Mouse (Mus musculus) ES-E14 (cell line): ENCODE data around the gene Fndc3b.

ENCODE experiments used
- HCFC1 ChIP-seq: IDR thresholded peaks from 2 replicates; pipeline ENCODE4 v1.6.1; 2012; ENCODE audit warnings: low read length, inconsistent platforms, borderline replicate concordance; ENCODE audit not compliant: insufficient read depth
- MAFK ChIP-seq: IDR thresholded peaks from 2 replicates; pipeline ENCODE4 v1.6.1; 2014; ENCODE audit warnings: mild to moderate bottlenecking, low read depth, low read length, inconsistent platforms; ENCODE audit not compliant: insufficient read depth
- ZNF384 ChIP-seq: IDR thresholded peaks from 2 replicates; pipeline ENCODE4 v1.6.1; 2012; ENCODE audit warnings: low read depth, low read length, inconsistent platforms

DNA sequence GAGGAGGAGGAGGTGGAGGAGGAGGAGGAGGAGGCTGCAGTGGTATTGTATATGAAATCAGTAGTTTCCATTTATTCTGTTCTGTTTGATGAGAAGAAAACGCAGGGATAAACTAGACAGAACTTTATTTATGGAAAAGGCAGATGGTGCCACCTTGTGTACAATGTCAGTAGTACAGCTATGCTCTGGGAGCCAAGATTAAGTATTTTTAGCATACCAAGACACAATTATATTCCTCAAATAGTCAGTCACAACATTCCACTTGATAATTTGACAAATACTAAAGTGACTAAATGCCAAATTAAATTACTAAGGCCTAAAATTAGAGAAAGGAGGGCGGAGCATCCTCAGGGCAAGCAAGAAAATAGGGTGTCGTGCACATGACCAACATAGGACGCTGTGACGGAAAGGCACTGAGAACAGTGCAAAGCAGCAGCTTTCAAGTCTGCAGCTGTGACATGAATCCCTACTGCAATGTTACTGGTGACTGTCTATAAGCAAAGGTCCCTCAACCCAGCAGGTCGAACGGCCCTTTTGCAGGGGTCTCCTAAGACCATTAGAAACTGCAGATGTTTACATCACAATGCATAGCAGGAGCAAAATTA is 244.7 kb downstream of the Fndc3b start:
- TF ChIP-seq MAFK (no peak), ZNF384 (no peak), HCFC1 (no peak)
